In genomic region chr5:114374409-114375213, GRCm38 (mm10) we compare ENCODE assay signal across 10 mouse cellular contexts. TPM values are rescaled to one million over a fixed set of nuclear protein-coding genes. Genes with fewer than 3 reads are reported as not detected.
A peak's percentile ranks its signal among the peaks of the same experiment; 100 is the strongest.
DNase-seq lines count a peak whose midpoint lies in the region; ATAC-seq and TF ChIP-seq lines count a peak whose summit lies in the region.
"Had no signal": no experiment of that assay in that cellular context is flagged by ENCODE, and none has a peak within 500 bp of the region (broad histone marks: within the 10 kb centered on the region; RNA-seq: fewer than 3 reads in every experiment).

No protein-coding gene starts in this region.

- no peak for TF ChIP-seq CTCF in liver, postnatal 0 days (IDR thresholded peaks at IDR 0.05; ENCODE audit: low read depth)

- 70% methylated on average over 23 of the region's 23 CpGs for WGBS in heart, embryonic 15.5 days
- WGBS in liver, postnatal 0 days (ENCODE audit: insufficient replicate concordance): 45% methylated on average over 23 of the region's 23 CpGs
- WGBS in stomach, embryonic 16.5 days: 77% methylated on average over 23 of the region's 23 CpGs

- no peak for TF ChIP-seq EP300 in liver, postnatal 0 days (IDR thresholded peaks at IDR 0.05; ENCODE audit: low read depth)

- no peak for ATAC-seq in heart, embryonic 15.5 days (replicated peaks; ENCODE audit: insufficient number of reproducible peaks, insufficient read depth, low FRiP score, low read depth)
- ATAC-seq in liver, postnatal 0 days: peak; percentile 26; the same call in 1 of the 2 replicates
- no peak for ATAC-seq in stomach, embryonic 16.5 days (ENCODE audit: insufficient read depth, low FRiP score)
- ATAC-seq: hindbrain, embryonic 16.5 days had no signal

- H3K9me3 ChIP-seq in heart, embryonic 15.5 days (replicated peaks): no peaks in the 10 kb centered on the region
- H3K9me3 ChIP-seq in liver, postnatal 0 days (ENCODE audit: low read length): no peaks in the 10 kb centered on the region
- H3K9me3 ChIP-seq in stomach, embryonic 16.5 days (replicated peaks; ENCODE audit: control insufficient read depth, low read length): no peaks in the 10 kb centered on the region
- H3K9me3 ChIP-seq: neural tube, embryonic 13.5 days had no signal

- peaks cover 99% of the 10 kb centered on the region for H3K4me1 ChIP-seq in heart, embryonic 15.5 days (replicated peaks)
- peaks cover 66% of the 10 kb centered on the region for H3K4me1 ChIP-seq in liver, postnatal 0 days (ENCODE audit: insufficient read depth)
- peaks cover 87% of the 10 kb centered on the region for H3K4me1 ChIP-seq in stomach, embryonic 16.5 days (ENCODE audit: control insufficient read depth, insufficient read depth, low read length)

- no peak overlapping the region for H3K4me3 ChIP-seq in heart, embryonic 15.5 days
- no peak overlapping the region for H3K4me3 ChIP-seq in liver, postnatal 0 days (ENCODE audit: low read depth, low read length)
- H3K4me3 ChIP-seq in stomach, embryonic 16.5 days (replicated peaks; ENCODE audit: low read length): no peak overlapping the region
- H3K4me3 ChIP-seq: neural tube, embryonic 13.5 days had no signal

- H3K27ac ChIP-seq in heart, embryonic 15.5 days: peak overlapping the region; percentile 87
- peak overlapping the region; percentile 34 for H3K27ac ChIP-seq in liver, postnatal 0 days (ENCODE audit: low read depth)
- H3K27ac ChIP-seq in stomach, embryonic 16.5 days (ENCODE audit: low read length): peak overlapping the region; percentile 62

- H3K27me3 ChIP-seq in heart, embryonic 15.5 days: no peaks in the 10 kb centered on the region
- no peaks in the 10 kb centered on the region for H3K27me3 ChIP-seq in liver, postnatal 0 days (ENCODE audit: insufficient read depth, low read length)
- H3K27me3 ChIP-seq in stomach, embryonic 16.5 days (ENCODE audit: control insufficient read depth, insufficient read depth, low read length): no peaks in the 10 kb centered on the region
- H3K27me3 ChIP-seq: neural tube, embryonic 13.5 days had no signal

- H3K4me2 ChIP-seq in heart, embryonic 15.5 days: peak overlapping the region; percentile 15; the same call in 1 of the 2 replicates
- H3K4me2 ChIP-seq in liver, postnatal 0 days (ENCODE audit: low read depth, low read length): peak overlapping the region; percentile 44
- H3K4me2 ChIP-seq in stomach, embryonic 16.5 days (ENCODE audit: low read depth, low read length): no peak overlapping the region
- H3K4me2 ChIP-seq: neural tube, embryonic 13.5 days had no signal

- DNase-seq in kidney, adult 11 months: peak; percentile 48
- no peak for DNase-seq in kidney, postnatal 10 days
- no peak for DNase-seq in liver, postnatal 0 days
- DNase-seq in embryo, embryonic 10 days (ENCODE audit: low spot score): no peak
- no peak for DNase-seq in embryo, embryonic 9.5 days (ENCODE audit: extremely low spot score)
- no peak for DNase-seq in testis, postnatal 10 days (ENCODE audit: low spot score)

- no peak overlapping the region for H3K9ac ChIP-seq in heart, embryonic 15.5 days
- 0 out of 2 replicates have a peak overlapping the region, but pooled peaks have one; percentile 26 for H3K9ac ChIP-seq in liver, postnatal 0 days (replicated peaks)
- no peak overlapping the region for H3K9ac ChIP-seq in stomach, embryonic 16.5 days (ENCODE audit: low read length)
- H3K9ac ChIP-seq: neural tube, embryonic 13.5 days had no signal

- H3K36me3 ChIP-seq in heart, embryonic 15.5 days: peaks cover 28% of the 10 kb centered on the region
- peaks cover 27% of the 10 kb centered on the region for H3K36me3 ChIP-seq in liver, postnatal 0 days (replicated peaks; ENCODE audit: insufficient read depth, low read length)
- H3K36me3 ChIP-seq in stomach, embryonic 16.5 days (ENCODE audit: control insufficient read depth, insufficient read depth, low read length): peaks cover 11% of the 10 kb centered on the region

RNA-seq across cellular contexts. Expression of gene Kctd10, which starts 5.7 kb away (rescaled TPM):
- 93.8 and 113 TPM in 2 replicates for polyA plus RNA-seq in heart, embryonic 15.5 days (2015; fragmentation: Nextera tagmentation; extraction: Ambion mirVana)
- 16.4 and 17.4 TPM in 2 replicates for polyA plus RNA-seq in liver, postnatal 0 days (2015; fragmentation: Nextera tagmentation; extraction: Ambion mirVana)
- polyA plus RNA-seq in stomach, embryonic 16.5 days (2015; fragmentation: Nextera tagmentation; extraction: Ambion mirVana): 145 and 161 TPM in 2 replicates

RNA-seq across cellular contexts. Expression of gene Ube3b, which starts 5.8 kb away (rescaled TPM):
- 36.2 and 47.5 TPM in 2 replicates for polyA plus RNA-seq in heart, embryonic 15.5 days (2015; fragmentation: Nextera tagmentation; extraction: Ambion mirVana)
- 11.1 and 11.3 TPM in 2 replicates for polyA plus RNA-seq in liver, postnatal 0 days (2015; fragmentation: Nextera tagmentation; extraction: Ambion mirVana)
- 42.5 and 48.1 TPM in 2 replicates for polyA plus RNA-seq in stomach, embryonic 16.5 days (2015; fragmentation: Nextera tagmentation; extraction: Ambion mirVana)

Comparison
In these comparisons a context has a peak if more than half of its experiments do, and no peak if none do; other contexts are left out.
1. H3K27ac ChIP-seq: peak in every context shown above with its lines; median percentile 87 in heart, embryonic 15.5 days; 62 in stomach, embryonic 16.5 days; 34 in liver, postnatal 0 days.